Comparison of ENCODE assay signal across 24 mouse cellular contexts in the genomic region with DNA sequence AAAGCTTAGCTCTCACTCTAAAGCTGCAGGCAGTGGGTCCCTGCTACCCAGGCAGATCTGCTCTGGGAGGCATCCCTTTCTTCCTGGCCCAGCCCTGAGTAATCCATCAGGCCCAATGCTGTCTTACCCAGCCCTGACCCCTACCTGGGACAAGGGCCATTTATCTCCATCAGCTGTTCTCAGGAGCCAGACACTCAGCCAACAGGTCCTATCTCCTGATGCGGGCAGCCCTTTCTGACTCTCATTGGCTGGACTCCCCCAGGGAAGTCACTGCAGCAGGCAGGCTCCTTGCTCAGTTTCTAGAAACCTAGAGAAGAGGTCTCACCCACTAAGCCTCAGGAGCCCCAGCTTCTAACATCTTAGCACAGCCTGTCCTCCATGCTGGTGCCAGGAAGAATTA. TPM values are rescaled to one million over a fixed set of nuclear protein-coding genes. Genes with fewer than 3 reads are reported as not detected.
DNase-seq lines count a peak whose midpoint lies in the region; ATAC-seq and TF ChIP-seq lines count a peak whose summit lies in the region.
"Had no signal": no experiment of that assay in that cellular context is flagged by ENCODE, and none has a peak within 500 bp of the region (broad histone marks: within the 10 kb centered on the region; RNA-seq: fewer than 3 reads in every experiment).

No protein-coding gene starts in this region.

- H3K27ac ChIP-seq in heart, embryonic 10.5 days: peak overlapping the region; percentile 87
- H3K27ac ChIP-seq in midbrain, embryonic 16.5 days (ENCODE audit: low read length): 0 out of 2 replicates have a peak overlapping the region, but pooled peaks have one; percentile 22
- H3K27ac ChIP-seq in midbrain, postnatal 0 days (ENCODE audit: low read depth, low read length): no peak overlapping the region
- peak overlapping the region; percentile 46; the same call in 1 of the 2 replicates for H3K27ac ChIP-seq in liver, embryonic 11.5 days (ENCODE audit: low read depth, low read length)
- H3K27ac ChIP-seq in liver, postnatal 0 days (ENCODE audit: low read depth): peak overlapping the region; percentile 48; the same call in 1 of the 2 replicates
- H3K27ac ChIP-seq: embryonic facial prominence, embryonic 12.5 days; forebrain, embryonic 15.5 days; hindbrain, embryonic 15.5 days; intestine, embryonic 15.5 days; limb, embryonic 12.5 days had no signal

- no peaks in the 10 kb centered on the region for H3K36me3 ChIP-seq in heart, embryonic 10.5 days
- no peaks in the 10 kb centered on the region for H3K36me3 ChIP-seq in midbrain, embryonic 16.5 days (ENCODE audit: control insufficient read depth, insufficient read depth, low read length)
- H3K36me3 ChIP-seq in midbrain, postnatal 0 days (ENCODE audit: insufficient read depth, low read length): no peaks in the 10 kb centered on the region
- H3K36me3 ChIP-seq in liver, embryonic 11.5 days (ENCODE audit: control insufficient read depth, insufficient read depth, low read length): no peaks in the 10 kb centered on the region
- H3K36me3 ChIP-seq in liver, postnatal 0 days (replicated peaks; ENCODE audit: insufficient read depth, low read length): no peaks in the 10 kb centered on the region
- H3K36me3 ChIP-seq: embryonic facial prominence, embryonic 12.5 days; forebrain, embryonic 15.5 days; hindbrain, embryonic 15.5 days; intestine, embryonic 15.5 days; limb, embryonic 12.5 days had no signal

- H3K9me3 ChIP-seq in heart, embryonic 10.5 days: no peaks in the 10 kb centered on the region
- H3K9me3 ChIP-seq in midbrain, embryonic 16.5 days (replicated peaks; ENCODE audit: control insufficient read depth, low read length, poor library complexity, severe bottlenecking): no peaks in the 10 kb centered on the region
- no peaks in the 10 kb centered on the region for H3K9me3 ChIP-seq in midbrain, postnatal 0 days (ENCODE audit: low read length)
- H3K9me3 ChIP-seq in liver, embryonic 11.5 days (ENCODE audit: control insufficient read depth, low read length): no peaks in the 10 kb centered on the region
- no peaks in the 10 kb centered on the region for H3K9me3 ChIP-seq in liver, postnatal 0 days (ENCODE audit: low read length)
- H3K9me3 ChIP-seq: embryonic facial prominence, embryonic 12.5 days; forebrain, embryonic 15.5 days; hindbrain, embryonic 15.5 days; intestine, embryonic 15.5 days; limb, embryonic 12.5 days had no signal

- ATAC-seq in midbrain, embryonic 16.5 days: no peak
- ATAC-seq in midbrain, postnatal 0 days (ENCODE audit: low FRiP score): no peak
- peak; percentile 34 for ATAC-seq in liver, embryonic 11.5 days (replicated peaks; ENCODE audit: low FRiP score)
- peak; percentile 10; the same call in 1 of the 2 replicates for ATAC-seq in liver, postnatal 0 days
- ATAC-seq: forebrain, embryonic 15.5 days; intestine, embryonic 15.5 days had no signal

- no peak overlapping the region for H3K4me2 ChIP-seq in midbrain, embryonic 16.5 days (ENCODE audit: low read length)
- H3K4me2 ChIP-seq in midbrain, postnatal 0 days (ENCODE audit: low read depth, low read length, poor library complexity, severe bottlenecking): no peak overlapping the region
- H3K4me2 ChIP-seq in liver, embryonic 11.5 days: no peak overlapping the region
- no peak overlapping the region for H3K4me2 ChIP-seq in liver, postnatal 0 days (ENCODE audit: low read depth, low read length)
- H3K4me2 ChIP-seq: embryonic facial prominence, embryonic 12.5 days; forebrain, embryonic 15.5 days; hindbrain, embryonic 15.5 days; intestine, embryonic 15.5 days; limb, embryonic 12.5 days had no signal

- peaks cover 14% of the 10 kb centered on the region; the same call in 1 of the 2 replicates for H3K27me3 ChIP-seq in heart, embryonic 10.5 days (ENCODE audit: insufficient read depth, poor library complexity, severe bottlenecking)
- H3K27me3 ChIP-seq in midbrain, embryonic 16.5 days (ENCODE audit: control insufficient read depth, insufficient read depth, low read depth, low read length): no peaks in the 10 kb centered on the region
- no peaks in the 10 kb centered on the region for H3K27me3 ChIP-seq in midbrain, postnatal 0 days (ENCODE audit: insufficient read depth, low read length)
- H3K27me3 ChIP-seq in liver, embryonic 11.5 days (replicated peaks; ENCODE audit: control insufficient read depth, insufficient read depth, low read length): peaks cover 2% of the 10 kb centered on the region; the same call in 1 of the 2 replicates
- H3K27me3 ChIP-seq in liver, postnatal 0 days (ENCODE audit: insufficient read depth, low read length): 0 out of 2 replicates have a peak, but pooled peaks cover 3% of the 10 kb centered on the region

- intact Hi-C loops in left cerebral cortex, postnatal 25 days (cut with DNase I): no loop called here

- peaks cover 59% of the 10 kb centered on the region for H3K4me1 ChIP-seq in heart, embryonic 10.5 days
- peaks cover 7% of the 10 kb centered on the region for H3K4me1 ChIP-seq in midbrain, embryonic 16.5 days (ENCODE audit: control insufficient read depth, insufficient read depth, low read length)
- no peaks in the 10 kb centered on the region for H3K4me1 ChIP-seq in midbrain, postnatal 0 days (ENCODE audit: insufficient read depth, low read length)
- peaks cover 30% of the 10 kb centered on the region for H3K4me1 ChIP-seq in liver, embryonic 11.5 days (replicated peaks; ENCODE audit: control insufficient read depth, insufficient read depth, low read length)
- H3K4me1 ChIP-seq in liver, postnatal 0 days (ENCODE audit: insufficient read depth): peaks cover 27% of the 10 kb centered on the region
- H3K4me1 ChIP-seq: embryonic facial prominence, embryonic 12.5 days; forebrain, embryonic 15.5 days; intestine, embryonic 15.5 days had no signal

- H3K4me3 ChIP-seq in heart, embryonic 10.5 days: no peak overlapping the region
- H3K4me3 ChIP-seq in midbrain, embryonic 16.5 days (ENCODE audit: low read depth, low read length): no peak overlapping the region
- no peak overlapping the region for H3K4me3 ChIP-seq in midbrain, postnatal 0 days (ENCODE audit: low read depth, low read length)
- no peak overlapping the region for H3K4me3 ChIP-seq in liver, embryonic 11.5 days (ENCODE audit: low read depth, low read length)
- H3K4me3 ChIP-seq in liver, postnatal 0 days (ENCODE audit: low read depth, low read length): no peak overlapping the region
- H3K4me3 ChIP-seq: embryonic facial prominence, embryonic 12.5 days; forebrain, embryonic 15.5 days; hindbrain, embryonic 15.5 days; intestine, embryonic 15.5 days; limb, embryonic 12.5 days had no signal

- H3K9ac ChIP-seq in midbrain, embryonic 16.5 days (ENCODE audit: low read depth, low read length): no peak overlapping the region
- no peak overlapping the region for H3K9ac ChIP-seq in midbrain, postnatal 0 days (replicated peaks; ENCODE audit: low read length, poor library complexity, severe bottlenecking)
- peak overlapping the region; percentile 13; the same call in 1 of the 2 replicates for H3K9ac ChIP-seq in liver, embryonic 11.5 days (ENCODE audit: low read depth, low read length)
- H3K9ac ChIP-seq in liver, postnatal 0 days (replicated peaks): no peak overlapping the region
- H3K9ac ChIP-seq: embryonic facial prominence, embryonic 12.5 days; forebrain, embryonic 15.5 days; hindbrain, embryonic 15.5 days; intestine, embryonic 15.5 days; limb, embryonic 12.5 days had no signal

- 38% methylated on average over 1 of the region's 1 CpGs for WGBS in heart, embryonic 10.5 days
- 94% methylated on average over 1 of the region's 1 CpGs for WGBS in midbrain, embryonic 16.5 days
- 90% methylated on average over 1 of the region's 1 CpGs for WGBS in midbrain, postnatal 0 days
- WGBS in liver, embryonic 11.5 days: 52% methylated on average over 1 of the region's 1 CpGs
- 63% methylated on average over 1 of the region's 1 CpGs for WGBS in liver, postnatal 0 days (ENCODE audit: insufficient replicate concordance)

- DNase-seq in heart, embryonic 10.5 days (ENCODE audit: low spot score): peak; percentile 82
- no peak for DNase-seq in heart, adult 18-20 months
- DNase-seq in midbrain, postnatal 0 days (ENCODE audit: low spot score): no peak
- no peak for DNase-seq in liver, embryonic 11.5 days (ENCODE audit: low spot score)
- DNase-seq in liver, postnatal 0 days: no peak
- no peak for DNase-seq in left cerebral cortex, postnatal 25 days (ENCODE audit: low spot score in 2 of 2)
- no peak for DNase-seq in retina, postnatal 1 day
- DNase-seq: adrenal gland, postnatal 10 days; cerebellum, adult 11 months; cerebellum, postnatal 10 days; heart, postnatal 4 days; kidney, adult 8-10 months; kidney, postnatal 14 days; lung, adult 2 months; lung, postnatal 4 days; right cerebral cortex, postnatal 25 days; thymus, postnatal 25 days had no signal

- no peak for TF ChIP-seq EP300 in liver, postnatal 0 days (IDR thresholded peaks at IDR 0.05; ENCODE audit: low read depth)

- TF ChIP-seq CTCF in midbrain, postnatal 0 days (IDR thresholded peaks at IDR 0.05): no peak
- no peak for TF ChIP-seq CTCF in liver, postnatal 0 days (IDR thresholded peaks at IDR 0.05; ENCODE audit: low read depth)

RNA-seq across cellular contexts. Expression of gene 6430571L13Rik, which starts 27.9 kb away (rescaled TPM):
- polyA plus RNA-seq in heart, embryonic 10.5 days (2016; fragmentation: Nextera tagmentation; extraction: Ambion mirVana): 0.74 and 1.2 TPM in 2 replicates
- 1 to 10 TPM; 3.5 to 5.3 TPM for total RNA-seq in heart, adult 18-20 months (2021)
- polyA plus RNA-seq in midbrain, embryonic 16.5 days (2015; fragmentation: Nextera tagmentation; extraction: Ambion mirVana): 10.2 and 11.2 TPM in 2 replicates
- 11.0 and 13.6 TPM in 2 replicates for total RNA-seq in midbrain, postnatal 0 days (2014; rRNA removed)
- polyA plus RNA-seq in midbrain, postnatal 0 days (2015; fragmentation: Nextera tagmentation; extraction: Ambion mirVana): 10.4 and 11.1 TPM in 2 replicates
- polyA plus RNA-seq in liver, embryonic 11.5 days (2014; fragmentation: Nextera tagmentation; extraction: Ambion mirVana): 0.05 and 0.10 TPM in 2 replicates
- polyA plus RNA-seq in liver, postnatal 0 days (2015; fragmentation: Nextera tagmentation; extraction: Ambion mirVana): 0.14 and 0.22 TPM in 2 replicates
- 1 to 10 TPM; 3.7 to 4.0 TPM for total RNA-seq in left cerebral cortex, postnatal 25 days (2021)

RNA-seq across cellular contexts. Expression of gene Hemk1, which starts 30.2 kb away (rescaled TPM):
- polyA plus RNA-seq in heart, embryonic 10.5 days (2016; fragmentation: Nextera tagmentation; extraction: Ambion mirVana): 13.4 and 14.6 TPM in 2 replicates
- total RNA-seq in heart, adult 18-20 months (2021): 10 to 100 TPM; 20.4 to 22.7 TPM
- polyA plus RNA-seq in midbrain, embryonic 16.5 days (2015; fragmentation: Nextera tagmentation; extraction: Ambion mirVana): 19.2 and 19.7 TPM in 2 replicates
- 15.8 and 21.3 TPM in 2 replicates for total RNA-seq in midbrain, postnatal 0 days (2014; rRNA removed)
- polyA plus RNA-seq in midbrain, postnatal 0 days (2015; fragmentation: Nextera tagmentation; extraction: Ambion mirVana): 15.9 and 19.4 TPM in 2 replicates
- polyA plus RNA-seq in liver, embryonic 11.5 days (2014; fragmentation: Nextera tagmentation; extraction: Ambion mirVana): 8.2 and 8.7 TPM in 2 replicates
- 2.5 and 3.2 TPM in 2 replicates for polyA plus RNA-seq in liver, postnatal 0 days (2015; fragmentation: Nextera tagmentation; extraction: Ambion mirVana)
- 10 to 100 TPM; 17.2 to 18.2 TPM for total RNA-seq in left cerebral cortex, postnatal 25 days (2021)

RNA-seq across cellular contexts. Expression of gene Cacna2d2, which starts 31.1 kb away (rescaled TPM):
- polyA plus RNA-seq in heart, embryonic 10.5 days (2016; fragmentation: Nextera tagmentation; extraction: Ambion mirVana): 6.8 TPM in 2 replicates
- 10 to 100 TPM; 14.8 TPM for total RNA-seq in heart, adult 18-20 months (2021)
- polyA plus RNA-seq in midbrain, embryonic 16.5 days (2015; fragmentation: Nextera tagmentation; extraction: Ambion mirVana): 9.1 and 9.3 TPM in 2 replicates
- total RNA-seq in midbrain, postnatal 0 days (2014; rRNA removed): 138 and 191 TPM in 2 replicates
- 8.4 and 9.0 TPM in 2 replicates for polyA plus RNA-seq in midbrain, postnatal 0 days (2015; fragmentation: Nextera tagmentation; extraction: Ambion mirVana)
- polyA plus RNA-seq in liver, embryonic 11.5 days (2014; fragmentation: Nextera tagmentation; extraction: Ambion mirVana): 0.13 and 0.18 TPM in 2 replicates
- not detected in 2 replicates for polyA plus RNA-seq in liver, postnatal 0 days (2015; fragmentation: Nextera tagmentation; extraction: Ambion mirVana)
- 10 to 100 TPM; 25.4 to 40.2 TPM for total RNA-seq in left cerebral cortex, postnatal 25 days (2021)
- total RNA-seq: megakaryocyte-erythroid progenitor cell, adult 5-6 weeks had no signal

Comparison
In these comparisons a context has a peak if more than half of its experiments do, and no peak if none do; other contexts are left out.
1. ATAC-seq: peak in liver, embryonic 11.5 days (single experiment) and liver, postnatal 0 days (single experiment); none in midbrain, embryonic 16.5 days (single experiment) and midbrain, postnatal 0 days (single experiment).